Mouse (Mus musculus) B cell, adult 2 months (primary cell): Measurements from ENCODE around the gene Oaz1.

Experiments used
- DNase-seq, 2 experiments: peaks; one replicate each; pipeline ENCODE4 v3.0.0; 2022

Gene Oaz1

GRCm38 (mm10) chr10:80854913-80855748 is 28.7 kb downstream of the Oaz1 start, which contains the start of the genes Lsm7 and Sppl2b:
Gene Lsm7 (minus strand): TSS chr10:80855209.
Gene Sppl2b (plus strand): TSS chr10:80855275.
- peak; percentile 99 for DNase-seq

DNA sequence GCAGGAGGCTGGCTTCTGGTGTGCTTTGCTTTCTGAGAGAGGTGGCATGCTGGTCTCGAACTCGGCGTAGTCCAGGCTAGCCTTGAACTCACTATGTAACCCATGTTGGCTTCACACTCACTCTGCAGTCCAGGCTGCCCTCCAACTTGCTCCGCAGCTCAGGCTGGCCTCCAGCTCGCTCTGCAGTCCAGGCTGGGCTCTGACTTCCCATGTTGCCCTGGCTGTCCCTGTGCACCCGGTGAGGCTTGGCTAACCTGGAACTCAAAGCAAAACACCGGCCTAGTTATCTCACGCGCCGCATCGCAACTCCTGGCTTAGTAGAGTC is 29.3 kb downstream of the Oaz1 start:
- DNase-seq = peak in 1 of 2 experiments; percentile 13

DNA sequence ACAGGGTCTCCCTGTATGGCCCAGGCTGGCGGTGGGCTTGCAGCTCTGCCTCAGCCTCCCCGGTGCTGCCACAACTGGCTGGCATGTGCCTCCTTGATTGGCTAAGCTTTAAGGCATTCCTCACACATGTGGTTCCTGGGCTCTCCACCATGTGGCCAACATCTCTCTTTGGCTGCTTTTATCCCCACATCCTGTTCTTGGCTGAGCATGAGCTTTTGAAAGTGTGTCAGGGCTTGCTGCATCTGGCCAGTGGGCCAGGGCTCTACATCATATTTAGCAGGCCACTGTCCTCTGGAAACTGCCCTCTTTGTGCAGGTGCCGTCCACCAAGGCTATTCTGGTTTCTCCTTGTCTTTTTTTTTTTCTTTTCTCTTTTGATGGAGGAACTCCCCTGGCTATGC is 29.8 kb downstream of the Oaz1 start:
- peak in 1 of 2 experiments; percentile 19 for DNase-seq

DNA sequence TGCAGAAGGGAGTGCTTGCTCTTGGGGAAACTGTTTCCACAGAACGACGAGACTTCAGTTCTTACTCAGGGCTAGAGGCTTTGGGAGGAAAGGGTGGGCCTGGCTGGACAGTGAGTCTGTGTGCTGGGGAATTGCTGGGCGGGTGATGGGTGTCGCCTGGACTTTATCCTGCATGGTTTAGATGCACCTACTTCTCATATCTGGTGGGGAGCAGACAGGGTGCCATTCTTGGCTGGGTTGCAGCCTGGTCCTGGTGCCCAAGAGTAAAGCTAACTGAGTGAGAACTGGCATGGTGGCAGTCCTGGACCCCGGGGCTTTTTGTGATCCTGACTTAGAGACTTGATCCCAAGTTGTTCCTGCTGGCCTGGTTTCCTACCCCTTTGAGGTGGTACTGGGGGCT is 30.5 kb downstream of the Oaz1 start:
- no peak for DNase-seq

- DNase-seq = no peak
Measured at GRCm38 (mm10) chr10:80857386-80857785, 30.9 kb downstream of the Oaz1 start.

DNA sequence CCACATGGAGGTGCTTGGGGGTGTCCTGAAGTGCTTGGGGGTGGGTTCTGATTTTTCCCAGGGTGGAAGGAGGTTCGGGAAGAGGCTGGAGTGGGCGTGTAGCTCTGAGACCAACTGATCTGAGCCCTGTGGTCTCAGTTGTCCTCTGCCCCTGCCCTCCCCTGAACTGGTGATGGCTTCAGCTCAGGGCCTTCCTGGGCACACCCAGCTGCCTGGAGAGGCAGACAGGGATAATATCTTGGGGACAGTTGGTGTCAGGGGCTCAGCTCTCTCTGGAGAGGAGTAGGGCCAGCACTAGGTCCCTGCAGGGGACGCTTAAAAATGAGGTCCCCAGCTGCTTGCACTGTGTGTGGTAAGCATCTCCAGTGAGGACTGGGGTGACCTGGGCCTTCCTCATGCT is 31.4 kb downstream of the Oaz1 start:
- no peak for DNase-seq

DNA sequence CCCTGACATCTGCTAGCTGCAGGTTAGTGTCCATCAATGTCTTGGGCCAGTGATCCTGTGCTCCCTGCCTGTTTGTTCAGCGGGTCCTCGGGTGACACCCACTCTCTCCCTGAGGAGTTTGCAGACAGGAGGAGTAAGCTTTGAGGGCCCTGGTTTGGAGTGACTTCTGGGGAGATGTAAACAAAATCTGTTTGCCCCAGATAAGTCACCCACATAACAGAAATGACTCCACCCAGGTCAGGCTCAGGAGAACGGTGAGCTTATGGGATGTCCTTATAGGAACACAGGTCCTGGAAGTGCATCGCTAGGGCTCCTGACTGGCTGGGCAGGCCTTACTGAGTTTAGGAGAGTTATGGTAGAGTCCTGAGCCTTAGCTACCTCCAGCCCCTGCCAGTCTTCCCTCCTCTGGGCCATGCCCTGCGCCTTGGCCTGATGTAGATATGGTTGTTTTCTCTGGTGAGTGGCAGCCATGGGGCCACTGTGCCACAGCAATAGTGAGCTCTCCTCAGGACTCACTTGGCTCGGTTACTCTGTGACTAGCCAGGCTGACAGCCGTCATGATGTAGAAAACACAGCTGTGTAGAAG is 32.0 kb downstream of the Oaz1 start:
- DNase-seq = no peak

DNA sequence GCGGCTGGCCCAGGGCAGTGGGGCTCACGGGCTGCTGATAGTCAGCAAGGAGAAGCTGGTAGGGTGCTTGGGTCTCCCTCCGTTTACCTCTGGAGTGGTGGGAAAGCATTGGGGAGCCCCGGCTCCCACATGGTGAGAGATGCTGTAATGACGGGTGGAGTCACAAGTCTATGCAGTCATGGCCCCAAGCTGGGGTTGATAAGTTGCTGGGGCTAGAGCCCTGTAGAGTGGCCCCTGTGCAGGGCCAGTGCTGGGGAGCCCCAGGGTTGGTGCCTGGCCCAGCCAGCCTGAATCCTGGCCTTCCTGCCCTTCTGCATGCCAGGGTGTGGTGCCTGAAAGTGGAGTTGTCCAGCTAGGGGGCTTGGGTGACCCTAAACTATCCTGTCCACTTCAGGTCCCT is 35.8 kb downstream of the Oaz1 start:
- DNase-seq = no peak

DNA sequence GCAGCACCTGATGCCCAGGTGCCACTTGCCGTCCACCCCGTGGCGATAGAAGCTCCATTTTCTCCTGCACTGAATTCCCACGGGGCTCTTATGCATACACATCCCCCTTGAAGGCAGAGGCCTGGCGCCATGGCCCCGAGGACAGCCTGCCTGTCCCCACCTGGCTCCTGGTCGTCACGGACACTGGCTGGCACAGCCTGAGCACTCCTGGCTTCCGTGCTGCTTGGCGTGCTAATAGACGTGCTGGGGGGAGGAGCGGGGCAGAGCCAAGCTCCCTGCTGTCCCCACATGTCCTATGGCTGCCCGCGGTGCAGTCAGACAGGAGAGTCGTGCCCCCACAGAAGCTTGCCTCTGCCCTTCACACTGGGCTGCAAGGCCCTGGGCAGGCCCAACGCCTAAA is 38.0 kb downstream of the Oaz1 start:
- DNase-seq = no peak

DNA sequence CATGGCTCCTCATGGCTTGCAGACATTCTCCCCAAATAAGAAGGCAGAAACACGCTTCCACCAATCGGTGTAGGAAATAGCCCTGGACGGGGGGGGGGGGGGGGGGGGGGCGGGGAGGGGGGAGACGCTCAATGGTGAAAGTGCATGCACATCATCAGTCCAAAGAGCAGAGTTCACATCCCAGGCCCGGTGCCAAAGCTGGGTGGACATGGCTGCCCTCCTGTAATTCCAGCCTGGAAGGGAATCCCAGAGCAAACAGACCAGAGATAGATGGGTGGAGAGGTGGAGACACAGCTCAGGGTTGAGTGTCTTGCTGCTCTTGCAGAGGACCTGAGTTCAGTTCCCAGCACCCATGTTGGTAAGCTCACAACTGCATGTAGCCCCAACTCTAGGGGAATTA is 44.5 kb downstream of the Oaz1 start:
- no peak for DNase-seq

DNA sequence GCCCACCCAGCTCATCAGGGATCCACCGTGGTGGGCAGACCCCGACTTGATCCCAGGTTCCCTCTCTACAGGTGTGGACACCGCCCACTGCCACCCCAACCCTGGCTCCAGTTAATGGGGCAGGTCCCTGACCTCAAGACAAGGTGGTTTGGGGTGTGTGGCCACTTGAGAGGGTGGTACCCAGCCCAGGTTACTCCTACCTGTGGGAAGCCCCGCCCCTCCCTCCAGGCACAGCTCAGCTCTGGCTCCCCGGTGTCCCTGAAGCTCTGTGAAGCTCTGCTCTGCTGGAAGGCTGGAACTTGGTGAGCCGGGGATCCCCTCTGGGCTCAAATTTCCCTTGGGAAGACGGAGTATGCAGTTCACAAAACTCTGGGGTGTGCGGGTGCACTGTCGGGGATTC is 45.1 kb downstream of the Oaz1 start, which contains the start of gene Tmprss9:
Gene Tmprss9 (plus strand): TSS at position 268 of the 400 bp plus-strand sequence.
- no peak for DNase-seq

DNA sequence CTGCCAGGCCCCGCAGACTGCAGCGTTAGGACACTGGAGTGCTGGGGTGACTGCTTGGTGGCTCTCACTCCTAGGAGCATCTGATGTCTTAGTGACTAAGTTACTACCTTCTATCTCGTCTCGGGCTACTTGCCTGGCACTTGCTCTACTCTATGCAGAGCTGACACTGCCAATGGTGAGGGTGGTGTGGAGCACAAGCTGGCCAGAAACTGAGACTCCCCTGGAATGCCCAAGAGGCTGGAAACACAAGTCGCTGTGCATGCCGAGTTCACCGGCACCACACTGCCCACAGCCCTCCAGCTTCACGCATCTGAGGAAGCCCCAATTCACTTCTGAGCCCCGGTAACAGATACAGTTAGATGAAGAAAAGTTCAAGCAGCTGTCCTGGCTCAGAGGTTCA is 47.6 kb downstream of the Oaz1 start:
- no peak for DNase-seq

GRCm38 (mm10) chr10:80876028-80876427 is 49.6 kb downstream of the Oaz1 start:
- DNase-seq = peak; percentile 73 to 78

DNA sequence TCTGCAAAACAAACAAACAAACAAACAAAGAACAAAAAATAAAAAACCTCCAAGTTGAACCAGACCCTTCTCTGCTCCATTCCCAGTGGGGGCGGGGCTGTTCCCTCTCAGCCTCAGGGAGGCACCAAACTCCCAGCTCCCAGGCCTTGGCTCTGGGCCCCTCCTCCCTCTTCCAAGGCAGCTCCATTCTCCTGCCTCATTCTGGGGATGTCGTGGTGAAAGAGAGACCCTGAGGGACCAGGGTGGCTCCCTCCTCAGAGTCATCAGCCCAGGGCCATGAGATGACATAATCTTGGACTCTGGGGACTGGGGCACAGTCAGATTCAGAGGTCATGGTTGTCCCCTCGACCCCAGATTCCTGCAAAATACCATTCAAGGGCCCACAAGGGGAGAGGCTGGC is 50.1 kb downstream of the Oaz1 start:
- no peak for DNase-seq
